Mouse (Mus musculus): Measurements from ENCODE around the gene Grn.
"Not testable (repeated sequence)": the region's sequence is repeated elsewhere in the genome, so short reads cannot be mapped to it uniquely, and the experiment has no call there.

Grn gene

GRCm38 (mm10) chr11:102430121-102431017 is at the start of gene Grn:
Gene Grn, plus strand, starts transcription at chr11:102430315.
- peak; percentile 92 to 94 for DNase-seq

DNA sequence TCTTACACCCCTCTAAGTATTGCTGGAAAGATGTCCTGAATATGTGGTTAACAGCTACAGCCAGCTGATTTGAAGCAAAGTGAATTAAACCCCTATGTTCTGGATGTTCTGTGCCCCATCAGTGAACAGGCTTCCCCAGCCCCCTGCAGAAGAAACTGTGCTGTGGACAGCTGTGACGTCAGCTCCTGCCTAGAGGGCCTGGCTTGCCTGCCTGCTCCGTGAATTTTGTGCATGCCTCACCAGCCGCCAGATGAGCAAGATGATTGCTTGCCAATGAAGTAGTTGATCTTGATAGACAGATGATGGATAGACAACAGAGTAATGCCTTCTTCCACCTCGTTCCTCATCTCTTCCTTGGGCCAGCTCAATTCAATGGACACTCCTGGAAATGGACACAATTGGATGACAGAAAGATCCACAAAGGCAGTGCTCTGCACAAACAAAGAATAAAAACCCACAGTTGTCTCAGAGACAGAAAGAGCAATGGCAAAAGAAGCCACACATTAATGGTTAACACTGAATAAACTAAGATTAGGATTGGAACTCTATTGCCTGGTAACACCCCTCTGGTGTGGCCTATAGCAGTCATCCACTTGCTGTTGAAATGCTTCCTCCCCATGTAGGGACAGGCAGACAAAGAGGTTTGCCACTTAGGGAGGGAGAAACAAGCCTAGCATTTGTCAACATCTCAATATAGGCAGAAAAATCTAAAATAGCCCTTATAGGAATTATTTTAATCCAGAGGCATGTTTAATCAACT is 48.6 kb upstream of the Grn start:
- peak in 1 of 2 experiments; percentile 14 for DNase-seq

GRCm38 (mm10) chr11:102382794-102383193 is 47.3 kb upstream of the Grn start:
- DNase-seq, result no peak

- DNase-seq, result peak; percentile 32 to 43
These were observed 46.6 kb upstream of the Grn start for GRCm38 (mm10) chr11:102383365-102384136.

GRCm38 (mm10) chr11:102384418-102384817 is 45.7 kb upstream of the Grn start:
- peak; percentile 34 to 43 for DNase-seq

GRCm38 (mm10) chr11:102385075-102385474 is 45.0 kb upstream of the Grn start:
- DNase-seq, result no peak

DNA sequence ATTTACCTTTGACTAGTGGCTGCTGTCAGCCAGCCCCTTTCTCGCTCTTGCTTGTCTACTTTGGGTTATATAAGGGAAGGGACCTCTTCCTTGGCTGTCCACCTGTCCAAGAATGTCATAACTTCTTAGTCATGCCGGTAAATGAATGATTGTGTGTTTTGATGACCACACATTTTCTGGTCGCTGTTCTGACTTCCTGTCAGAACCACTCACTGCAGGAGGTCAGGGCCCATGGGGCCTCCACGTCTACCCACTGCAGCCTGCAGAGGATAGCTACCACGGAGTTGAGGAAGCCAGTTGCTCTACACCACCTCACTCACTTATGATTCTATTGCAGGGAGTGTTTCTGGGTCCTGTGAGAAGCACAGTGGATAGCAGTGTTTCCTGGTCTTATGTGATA is 44.0 kb upstream of the Grn start:
- DNase-seq, result no peak

DNA sequence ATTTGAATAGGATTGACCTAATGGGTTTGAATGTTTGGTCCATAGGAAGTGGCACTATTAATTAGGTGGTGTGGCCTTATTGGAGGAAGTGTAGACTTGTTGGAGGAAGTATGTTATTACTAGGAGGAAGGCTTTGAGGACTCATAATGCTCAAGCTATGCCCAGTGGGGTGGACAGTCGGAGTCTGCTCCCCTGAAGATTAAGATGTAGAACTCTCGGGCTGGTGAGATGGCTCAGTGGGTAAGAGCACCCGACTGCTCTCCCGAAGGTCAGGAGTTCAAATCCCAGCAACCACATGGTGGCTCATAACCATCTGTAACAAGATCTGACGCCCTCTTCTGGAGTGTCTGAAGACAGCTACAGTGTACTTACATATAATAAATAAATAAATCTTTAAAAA is 40.7 kb upstream of the Grn start:
- DNase-seq, result not testable (repeated sequence)

DNA sequence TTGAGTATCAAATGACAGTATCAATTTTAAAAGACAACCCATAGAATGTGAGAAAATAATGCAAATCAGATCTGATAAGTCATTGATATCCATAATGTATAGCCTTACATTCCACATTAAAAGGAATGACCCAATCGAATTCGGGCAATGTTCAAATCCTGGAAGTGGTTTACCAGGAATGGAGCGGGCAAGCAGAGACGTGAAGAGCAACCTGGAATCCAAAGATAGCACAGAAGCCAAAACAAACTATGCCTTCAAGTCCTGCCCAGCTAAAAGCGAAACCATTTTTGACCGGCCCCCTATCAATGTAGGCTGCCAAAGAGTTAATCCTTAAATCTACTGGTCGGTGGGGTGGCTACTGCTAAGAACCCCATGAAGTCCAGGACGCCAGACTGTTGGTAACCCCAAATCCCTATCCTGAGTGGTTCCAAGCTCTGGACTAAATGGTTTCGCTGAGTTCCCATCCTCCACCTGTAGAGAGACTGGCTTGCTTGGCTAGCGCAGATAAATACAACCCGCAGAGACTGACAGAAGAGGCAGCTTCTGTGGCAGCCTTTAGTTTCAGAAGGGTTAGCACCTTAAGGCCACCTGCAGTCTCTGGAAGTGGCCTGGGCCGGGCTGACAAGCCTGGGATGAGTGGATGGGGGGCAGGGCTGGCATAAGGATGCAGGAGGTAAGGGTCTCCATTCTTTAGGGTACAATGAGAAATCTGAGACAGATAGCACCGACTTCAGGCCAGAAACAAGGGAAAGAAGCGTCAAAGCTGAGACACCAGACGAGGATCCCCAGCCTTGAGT is 37.5 kb upstream of the Grn start:
- DNase-seq, result no peak

DNA sequence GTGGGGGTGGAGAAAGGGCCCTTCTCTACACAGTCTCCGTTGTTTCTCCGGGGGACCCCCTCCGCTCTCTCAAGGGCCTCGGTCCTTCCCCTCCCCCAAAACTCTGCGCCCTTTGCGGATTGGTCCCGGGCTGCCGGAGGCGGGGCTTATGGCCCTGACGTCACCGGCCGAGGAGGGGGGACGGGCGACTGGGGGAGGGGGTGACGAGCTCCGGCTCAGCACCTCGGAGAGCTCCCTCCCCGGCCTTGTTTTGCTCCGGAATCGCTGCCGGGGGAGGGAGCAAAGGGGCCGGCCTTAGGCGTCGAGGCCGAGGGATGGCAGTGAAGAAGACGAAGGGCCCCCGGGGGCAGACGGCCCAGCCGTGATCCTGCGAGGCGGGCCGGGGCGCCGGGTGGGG is 36.9 kb upstream of the Grn start, which contains the start of gene Rundc3a:
Rundc3a (plus strand) TSS at position 166 of the 397 bp plus-strand sequence.
- peak; percentile 100 for DNase-seq

- DNase-seq, result peak; percentile 86 to 89
These were observed 36.2 kb upstream of the Grn start for GRCm38 (mm10) chr11:102393719-102394420.

- DNase-seq, result peak; percentile 65 to 68
These were observed 35.5 kb upstream of the Grn start for GRCm38 (mm10) chr11:102394421-102395124.

DNA sequence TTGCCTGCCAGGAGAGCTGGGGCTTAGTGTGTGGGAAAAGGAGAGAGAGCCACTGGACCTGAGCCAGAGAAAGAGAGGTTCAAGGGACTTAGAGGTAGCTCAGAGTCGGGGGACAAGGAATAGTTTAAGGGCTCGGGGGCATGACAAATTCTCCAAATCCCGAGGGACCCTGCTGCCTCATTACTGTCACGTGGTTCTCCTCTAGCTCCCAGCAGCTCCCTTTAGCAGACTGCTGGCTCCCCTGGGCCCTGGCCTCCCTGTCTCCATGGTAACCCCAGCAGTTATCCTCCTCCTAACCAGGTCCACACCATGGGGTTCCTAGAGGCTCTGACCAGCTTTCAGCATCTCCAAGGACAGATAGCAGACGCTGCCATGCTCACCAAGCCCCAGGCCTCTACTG is 34.9 kb upstream of the Grn start:
- peak; percentile 74 for DNase-seq

GRCm38 (mm10) chr11:102396263-102396662 is 33.9 kb upstream of the Grn start:
- DNase-seq, result peak; percentile 34 to 46

GRCm38 (mm10) chr11:102396671-102397141 is 33.4 kb upstream of the Grn start:
- peak; percentile 57 for DNase-seq

DNA sequence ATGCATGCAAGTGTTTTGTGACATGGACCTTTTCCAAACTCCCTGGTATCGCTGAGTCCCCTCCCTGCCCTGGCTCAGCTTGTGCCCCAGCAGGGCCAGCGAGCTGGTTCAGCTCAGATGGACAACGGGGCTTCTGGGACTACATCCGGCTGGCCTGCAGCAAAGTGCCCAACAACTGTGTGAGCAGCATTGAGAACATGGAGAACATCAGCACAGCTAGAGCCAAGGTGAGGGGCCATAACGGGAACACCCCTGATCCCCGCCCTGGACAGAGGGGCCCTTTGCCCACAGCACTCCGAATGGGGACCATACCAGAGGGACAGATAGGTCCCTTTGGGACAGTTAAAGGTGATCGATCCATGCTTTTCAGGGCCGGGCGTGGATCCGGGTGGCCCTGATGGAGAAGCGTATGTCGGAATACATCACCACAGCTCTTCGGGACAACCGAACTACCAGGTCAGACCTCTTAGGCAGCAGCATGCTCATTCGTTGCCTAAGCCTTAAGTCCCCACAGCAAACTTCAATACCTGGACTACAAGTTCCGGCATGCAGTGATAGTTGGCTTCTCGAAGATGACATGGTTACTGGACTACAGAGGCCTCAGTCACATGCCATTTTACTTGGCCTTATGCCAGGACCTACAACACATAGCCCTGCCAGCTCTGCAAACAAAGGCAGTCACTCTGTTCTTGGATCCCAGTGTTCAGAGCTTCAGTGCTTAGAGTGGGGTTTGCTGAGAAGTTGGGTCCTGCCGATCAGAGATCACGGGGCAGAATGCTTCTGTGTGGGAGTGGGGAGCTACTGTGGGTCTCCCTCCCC is 31.9 kb upstream of the Grn start:
- peak; percentile 78 to 88 for DNase-seq

GRCm38 (mm10) chr11:102399107-102399506 is 31.0 kb upstream of the Grn start:
- peak; percentile 37 to 39 for DNase-seq

DNA sequence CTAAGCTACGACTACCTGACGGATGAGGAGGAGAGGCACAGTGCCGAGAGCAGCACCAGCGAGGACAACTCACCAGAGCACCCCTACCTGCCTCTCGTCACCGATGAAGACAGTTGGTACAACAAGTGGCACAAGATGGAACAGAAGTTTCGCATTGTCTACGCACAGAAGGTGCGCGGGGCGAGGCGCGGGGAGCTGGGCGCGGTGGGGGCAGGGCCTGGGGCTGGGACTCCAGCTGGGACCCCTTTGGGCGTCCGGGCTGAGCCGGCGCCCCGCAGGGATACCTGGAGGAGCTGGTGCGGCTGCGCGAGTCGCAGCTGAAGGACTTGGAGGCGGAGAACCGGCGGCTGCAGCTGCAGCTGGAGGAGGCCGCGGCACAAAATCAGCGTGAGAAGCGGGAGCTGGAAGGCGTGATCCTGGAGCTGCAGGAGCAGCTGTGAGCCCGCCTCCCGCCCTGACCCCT is 30.5 kb upstream of the Grn start:
- DNase-seq, result peak; percentile 39 to 46

DNA sequence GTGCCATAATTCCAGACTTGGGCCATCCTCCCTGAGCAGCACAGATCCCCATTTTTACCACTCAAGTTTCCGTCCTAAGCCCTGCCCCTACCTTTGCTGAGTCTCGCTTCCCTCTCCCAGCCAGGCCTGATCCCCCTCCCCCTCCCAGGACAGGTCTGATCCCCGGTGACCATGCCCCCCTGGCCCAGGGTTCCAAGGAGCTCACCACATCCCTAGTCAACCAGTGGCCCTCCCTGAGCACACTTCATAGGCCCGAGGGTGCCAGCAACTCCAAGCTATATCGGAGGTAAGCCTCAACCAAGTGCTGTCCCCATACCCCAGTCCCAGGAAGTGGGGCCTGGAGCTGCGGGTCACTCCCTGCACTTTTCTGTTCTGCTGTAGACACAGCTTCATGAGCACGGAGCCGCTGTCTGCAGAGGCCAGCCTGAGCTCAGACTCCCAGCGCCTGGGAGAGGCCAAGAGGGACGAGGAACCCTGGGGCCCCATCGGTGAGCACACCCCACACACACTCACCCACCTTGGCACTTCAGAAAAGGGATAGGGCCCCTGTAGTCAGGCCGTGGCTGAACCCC is 29.5 kb upstream of the Grn start:
- DNase-seq, result peak; percentile 31 to 34

Measured in cerebellum, postnatal 10 days (tissue).